Mouse (Mus musculus) liver, embryonic 14.5 days (tissue): ENCODE data around the gene Gm40460.

ENCODE experiments used
- CTCF ChIP-seq: IDR thresholded peaks from 2 replicates; pipeline ENCODE4 v1.5.1; 2016; ENCODE audit warnings: antibody characterized with exemption, low read depth, control low read depth
- EP300 ChIP-seq: IDR thresholded peaks from 2 replicates; pipeline ENCODE4 v1.6.1; 2016; ENCODE audit warnings: antibody characterized with exemption, low read depth

DNA sequence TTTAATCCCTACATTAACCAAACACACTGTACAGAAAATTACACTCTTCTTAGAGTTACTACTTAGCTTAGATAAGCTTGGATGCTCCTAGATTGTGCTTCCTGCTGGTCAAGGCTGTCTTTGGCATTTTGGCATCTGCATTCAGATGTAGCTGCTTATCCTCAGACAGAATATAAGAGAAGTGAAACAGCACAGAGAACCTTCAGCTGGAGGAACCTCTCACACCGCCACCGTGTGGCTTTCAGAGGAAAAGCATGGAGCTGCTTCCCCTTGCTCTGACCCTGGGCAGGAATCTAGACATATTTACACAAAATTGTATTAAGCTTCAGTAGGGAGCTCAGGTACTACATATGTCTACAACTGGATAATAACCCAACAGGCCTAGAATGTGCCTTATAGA lies 14.6 kb upstream of the Gm40460 start:
- TF ChIP-seq CTCF (peak; percentile 60), EP300 (no peak)
